Mouse (Mus musculus) urinary bladder, postnatal 36 days (tissue): ENCODE data around the gene Pknox1.
"Not testable (repeated sequence)": the region's sequence is repeated elsewhere in the genome, so short reads cannot be mapped to it uniquely, and the experiment has no call there.

Experiments
- DNase-seq, 2 experiments: peaks; one replicate each; pipeline ENCODE4 v3.0.0; 2022; ENCODE audit warnings: low spot score in 2 of 2, mixed read lengths in 1 of 2

Gene Pknox1

DNA sequence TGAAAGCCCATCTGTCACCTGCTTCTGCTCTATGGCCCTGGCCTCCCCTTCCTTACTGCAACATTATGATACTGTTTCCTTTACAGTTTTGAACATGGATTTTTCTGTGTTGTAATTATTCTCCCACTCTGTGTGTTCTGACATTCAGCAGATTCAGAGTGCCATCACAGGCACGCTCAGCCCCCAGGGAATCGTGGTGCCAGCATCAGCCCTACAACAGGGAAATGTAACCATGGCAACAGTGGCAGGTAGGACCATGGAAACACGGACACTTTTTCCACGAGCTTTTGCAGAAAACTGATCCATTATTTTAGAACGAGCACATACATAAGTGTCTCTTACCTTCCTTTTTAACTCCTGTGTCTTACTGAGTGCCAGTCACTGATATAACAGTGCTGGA, 30.5 kb downstream of the Pknox1 start:
- no peak for DNase-seq

DNA sequence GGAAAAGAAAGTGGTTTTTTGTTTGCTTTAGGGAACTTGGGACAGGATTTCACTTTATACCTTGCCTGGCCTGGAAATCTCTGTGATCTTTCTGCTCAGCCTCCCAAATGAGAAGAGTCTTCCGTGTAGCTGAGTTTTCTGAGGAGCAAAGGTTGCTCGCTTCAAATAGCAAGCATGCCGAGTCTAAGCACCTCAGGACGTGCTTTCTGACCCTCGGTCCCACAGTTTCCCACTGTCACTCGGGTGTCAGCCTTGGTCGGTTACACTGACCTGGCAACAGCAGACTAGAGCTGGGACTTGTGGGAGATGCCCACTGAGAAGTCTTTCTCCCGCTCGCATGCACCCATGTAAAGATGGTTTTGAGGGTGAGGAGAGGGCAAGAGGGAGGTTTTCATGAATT, 33.4 kb downstream of the Pknox1 start:
- no peak for DNase-seq

DNA sequence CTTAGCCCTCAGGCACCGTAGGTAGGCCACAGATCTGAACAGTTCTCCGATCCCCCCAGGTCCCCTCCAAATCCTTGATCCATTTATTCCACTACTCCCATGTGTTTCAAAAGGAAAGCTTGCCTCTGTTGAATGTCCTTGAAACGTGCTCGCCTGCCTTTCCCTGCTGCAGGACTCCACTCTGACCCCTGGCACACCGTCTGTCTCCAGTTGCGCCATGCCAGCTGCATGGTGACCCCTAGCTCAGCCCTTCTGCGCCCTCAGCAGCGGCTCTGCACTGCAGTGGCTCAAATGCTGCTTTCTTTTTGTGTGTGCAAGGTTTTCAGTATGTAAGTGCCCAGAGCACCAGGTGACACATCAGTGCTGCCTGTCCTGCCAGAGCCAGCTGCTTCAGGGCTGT, 34.1 kb downstream of the Pknox1 start:
- DNase-seq, result no peak

DNA sequence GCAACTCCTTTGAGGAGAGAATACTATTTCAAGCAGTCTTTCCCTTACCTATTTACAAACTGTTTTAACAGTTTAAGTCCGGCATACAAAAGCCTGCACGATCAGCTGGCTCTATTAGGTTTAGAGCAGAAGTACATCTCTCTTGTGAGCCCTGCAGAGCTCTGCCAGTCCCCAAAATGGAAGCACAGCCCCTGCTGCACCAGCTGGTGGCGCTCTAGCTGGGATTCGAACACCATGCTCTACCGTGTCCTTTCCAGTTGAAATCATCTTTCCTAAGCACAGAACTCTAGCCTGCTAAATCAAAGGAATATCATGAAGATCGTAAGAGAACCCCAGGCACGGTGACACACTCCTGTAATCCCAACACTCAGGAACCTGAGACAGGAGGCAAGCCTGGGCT, 41.9 kb downstream of the Pknox1 start:
- DNase-seq, result no peak

DNA sequence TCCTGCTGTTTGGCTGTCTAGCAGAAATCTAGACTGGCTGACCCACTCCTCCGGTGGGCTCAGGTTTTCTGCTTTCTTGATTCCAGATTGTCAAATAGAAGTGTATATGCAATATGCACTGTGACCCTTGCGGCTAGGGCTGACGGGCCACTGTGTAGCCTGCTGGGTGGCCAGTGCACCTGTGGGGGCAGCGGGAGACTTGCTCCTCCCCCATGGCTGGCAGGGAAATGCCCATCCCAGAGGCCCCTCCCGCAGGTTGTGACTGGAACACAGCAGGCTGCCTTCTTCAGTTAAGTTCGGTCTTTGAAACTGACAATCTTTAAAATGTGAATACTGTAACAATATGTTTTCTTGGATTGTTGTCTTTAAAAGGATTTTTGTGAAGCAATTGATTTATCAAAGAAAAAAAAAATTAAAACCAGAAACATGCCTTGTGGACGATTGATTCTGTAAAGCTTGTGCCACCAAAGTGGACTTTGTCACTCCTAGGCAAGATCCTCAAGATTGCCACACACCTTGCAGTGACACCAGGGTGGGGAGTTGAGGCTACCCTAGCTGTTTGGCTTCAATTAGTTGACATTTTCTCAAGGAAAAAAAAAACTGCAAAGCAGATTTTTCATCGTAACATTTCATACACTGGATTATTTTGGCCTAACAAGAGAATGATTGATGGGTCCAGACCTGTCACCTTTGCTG, 42.9 kb downstream of the Pknox1 start:
- DNase-seq, result no peak

DNA sequence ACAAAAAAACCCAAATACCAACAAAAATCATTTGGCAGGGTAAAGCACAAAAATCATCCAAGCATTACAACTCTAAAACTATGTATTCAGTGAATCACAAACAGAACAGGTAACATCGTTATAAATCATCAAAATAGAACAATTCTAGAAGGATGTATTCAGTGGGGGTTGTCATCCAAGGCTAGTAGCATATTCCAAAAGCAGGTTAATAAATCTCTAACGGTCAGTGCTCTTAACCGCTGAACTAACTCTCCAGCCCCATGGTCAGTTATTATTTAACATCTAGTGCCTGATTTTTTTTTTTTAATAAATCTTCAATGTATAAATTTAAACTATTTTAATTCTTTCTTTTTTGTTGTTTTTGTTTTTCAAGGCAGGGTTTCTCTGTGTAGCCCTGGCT, 44.6 kb downstream of the Pknox1 start:
- not testable (repeated sequence) for DNase-seq

DNA sequence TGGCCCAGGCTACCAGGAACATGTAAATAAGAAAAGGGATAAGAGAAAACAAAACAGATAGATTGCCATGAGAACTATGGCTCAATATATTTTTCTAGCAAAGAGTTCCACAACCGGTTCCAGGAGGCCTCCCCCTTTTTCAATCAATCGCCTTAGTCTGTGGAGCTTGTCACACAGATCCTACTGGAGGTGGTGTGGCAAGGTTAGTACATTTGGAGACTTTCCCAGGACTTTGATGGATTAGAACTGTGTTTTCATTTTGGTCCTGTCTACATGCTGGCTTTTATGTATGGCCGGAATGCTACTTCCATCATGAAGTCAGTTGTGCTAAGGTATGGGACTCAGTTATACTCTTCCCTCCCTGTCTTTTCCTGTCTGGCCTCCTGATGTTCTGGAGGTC, 45.4 kb downstream of the Pknox1 start:
- no peak for DNase-seq

DNA sequence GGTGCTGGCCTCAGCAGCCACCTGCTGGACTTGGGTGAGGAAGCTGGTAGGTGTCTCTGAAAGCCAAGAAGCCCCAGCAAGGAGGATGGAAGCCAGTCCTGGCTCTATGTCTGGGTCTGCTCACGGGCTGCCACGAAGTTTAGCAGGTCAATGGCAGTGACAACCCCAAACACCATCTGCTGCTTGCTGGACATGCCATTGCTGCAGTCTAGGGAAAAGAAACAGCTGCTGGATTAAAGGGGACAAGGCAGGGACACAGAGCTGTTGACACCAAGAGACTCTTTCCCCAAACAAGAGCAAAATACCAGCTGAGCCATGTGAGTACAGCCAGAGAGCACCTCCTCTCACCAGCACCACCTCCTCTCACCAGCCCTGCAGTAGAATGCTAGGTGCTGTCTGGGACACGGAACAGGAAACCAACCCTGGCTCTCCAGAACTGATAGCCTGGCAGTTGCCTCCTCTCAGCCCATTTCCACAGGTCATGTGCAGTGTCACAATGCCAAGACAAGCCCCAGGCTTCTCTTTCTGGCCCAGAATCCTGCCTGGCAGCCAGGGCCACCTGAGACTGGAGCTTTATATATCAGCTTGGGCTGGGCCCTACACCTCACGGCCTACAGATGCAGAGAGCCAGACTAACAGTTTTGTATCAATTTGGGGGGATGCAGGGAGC, 48.7 kb downstream of the Pknox1 start:
- DNase-seq, result no peak

DNA sequence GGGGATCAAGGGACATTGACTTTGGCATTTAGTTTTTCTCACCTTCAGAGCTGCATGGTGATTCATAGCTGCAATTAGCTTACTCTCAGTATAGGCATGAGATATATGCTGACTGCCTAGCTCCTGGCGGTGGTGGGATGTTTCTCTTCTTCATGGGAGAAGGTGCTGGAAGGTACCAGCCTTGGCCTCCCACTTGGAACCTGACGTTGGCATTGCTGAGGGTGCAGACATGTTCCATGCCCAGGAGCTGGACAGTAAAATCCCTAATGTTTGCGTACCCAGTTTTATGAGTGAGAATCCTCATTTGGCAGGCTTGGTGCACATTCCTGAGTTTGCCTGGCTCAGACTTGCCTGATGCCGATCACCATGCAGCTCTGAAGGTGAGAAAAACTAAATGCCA, 58.6 kb downstream of the Pknox1 start:
- no peak for DNase-seq

DNA sequence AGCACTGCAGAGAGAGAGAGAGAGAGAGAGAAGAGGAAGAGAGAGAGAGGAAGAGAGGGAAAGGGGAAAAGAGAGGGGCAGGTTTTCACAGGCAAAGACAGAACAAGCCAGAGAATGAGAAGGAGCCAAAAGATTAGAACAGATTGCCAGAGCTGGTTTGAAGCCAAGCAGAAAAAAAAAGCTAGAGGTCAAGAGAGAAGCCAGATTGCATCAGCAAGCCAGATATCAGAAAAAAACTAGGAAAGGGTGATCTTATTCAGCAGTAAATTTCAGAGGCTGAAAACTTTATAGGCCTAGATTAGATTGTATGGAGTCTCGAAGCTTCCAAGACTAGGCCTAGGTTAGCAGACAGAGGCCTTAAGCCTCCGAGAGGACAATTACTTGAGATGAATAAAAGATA, 63.4 kb downstream of the Pknox1 start:
- DNase-seq, result no peak

DNA sequence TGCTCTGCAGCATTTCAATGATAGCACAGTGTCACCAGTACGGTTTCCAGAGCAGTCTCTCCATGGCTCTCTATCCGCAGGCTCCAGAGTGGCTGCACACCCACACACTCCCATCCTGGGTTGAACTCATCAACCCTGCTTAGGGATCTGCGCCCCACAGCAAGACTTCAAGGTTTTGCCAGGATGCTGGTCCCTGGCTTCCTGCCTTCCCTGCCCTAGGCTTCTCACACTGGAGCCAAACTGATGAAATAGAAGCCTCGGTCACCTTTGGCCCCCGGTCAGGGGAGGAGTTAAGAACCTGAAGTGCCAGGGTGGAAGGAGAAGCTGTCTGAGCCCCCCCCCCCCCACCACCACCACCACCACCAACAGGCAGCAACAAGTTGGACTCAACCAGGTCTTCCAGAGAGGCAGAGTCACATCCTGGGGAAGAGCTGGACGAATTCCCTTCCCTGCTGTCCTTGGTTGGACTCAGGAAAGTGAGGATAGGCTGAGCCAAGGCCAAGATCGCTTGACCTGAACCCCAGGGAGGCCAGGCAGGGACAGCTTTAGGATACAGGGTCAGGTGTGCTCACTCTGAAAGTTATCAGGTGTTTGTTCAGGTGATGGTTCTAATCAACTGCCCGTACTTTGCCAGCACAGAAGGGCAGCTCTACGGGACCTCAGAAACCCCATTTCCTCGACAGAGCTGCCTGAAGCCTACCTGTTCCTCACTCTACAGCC, 66.7 kb downstream of the Pknox1 start:
- no peak for DNase-seq

DNA sequence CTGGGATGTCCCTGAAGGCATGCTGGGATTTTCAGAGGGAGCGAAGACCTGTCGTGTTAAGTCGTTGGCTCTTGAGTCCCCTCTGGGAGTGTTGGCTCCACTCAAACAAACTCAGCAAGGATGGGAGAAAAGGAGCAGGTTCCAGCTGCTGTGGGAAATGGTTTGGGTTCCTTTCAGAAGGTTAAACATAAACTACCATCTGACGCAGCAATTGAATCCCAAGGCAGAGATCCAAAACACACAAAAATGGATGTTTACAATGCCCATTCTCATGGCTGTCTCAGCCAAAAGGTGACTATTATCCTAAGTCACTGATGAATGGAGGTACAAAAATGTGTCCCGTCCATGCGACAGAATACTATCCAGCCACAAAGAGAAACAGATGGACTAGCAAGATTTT, 68.5 kb downstream of the Pknox1 start:
- no peak for DNase-seq

DNA sequence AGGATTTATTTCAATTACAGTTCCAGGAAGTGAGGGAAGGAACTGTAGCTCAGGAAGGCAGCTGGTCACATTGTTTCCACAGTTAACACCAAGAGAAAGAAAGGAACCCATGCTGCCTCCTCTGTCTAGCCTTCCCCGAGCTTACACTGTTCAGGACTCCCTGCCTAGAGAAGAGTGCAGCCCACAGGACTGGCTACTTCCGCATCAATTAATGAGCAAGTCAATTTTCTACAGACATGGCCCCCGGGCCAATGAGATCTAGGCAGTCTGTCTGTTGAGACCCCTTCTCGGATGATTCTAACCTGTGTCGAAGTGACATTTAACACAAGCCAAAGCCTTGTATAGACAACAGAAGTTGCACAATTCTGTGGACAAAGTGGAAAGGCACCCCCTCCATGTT, 70.4 kb downstream of the Pknox1 start:
- DNase-seq, result no peak

DNA sequence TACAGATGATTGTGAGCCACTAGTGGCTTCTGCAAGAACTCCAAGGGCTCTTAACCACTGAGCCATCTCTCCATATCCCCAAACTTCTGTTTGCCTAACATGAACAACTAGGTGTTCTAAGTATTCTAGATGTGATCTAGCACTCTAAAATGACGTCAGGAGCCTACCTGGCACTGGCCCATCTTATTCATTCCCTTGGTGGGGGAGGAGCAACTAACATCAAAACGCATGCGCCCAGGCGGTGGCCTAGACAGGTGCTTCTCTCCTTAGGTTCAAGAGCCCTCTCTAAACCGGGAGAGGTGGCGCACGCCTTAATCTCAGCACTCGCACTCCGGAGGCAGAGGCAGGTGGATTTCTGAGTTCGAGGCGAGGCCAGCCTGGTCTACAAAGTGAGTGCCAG, 71.2 kb downstream of the Pknox1 start:
- DNase-seq, result no peak

DNA sequence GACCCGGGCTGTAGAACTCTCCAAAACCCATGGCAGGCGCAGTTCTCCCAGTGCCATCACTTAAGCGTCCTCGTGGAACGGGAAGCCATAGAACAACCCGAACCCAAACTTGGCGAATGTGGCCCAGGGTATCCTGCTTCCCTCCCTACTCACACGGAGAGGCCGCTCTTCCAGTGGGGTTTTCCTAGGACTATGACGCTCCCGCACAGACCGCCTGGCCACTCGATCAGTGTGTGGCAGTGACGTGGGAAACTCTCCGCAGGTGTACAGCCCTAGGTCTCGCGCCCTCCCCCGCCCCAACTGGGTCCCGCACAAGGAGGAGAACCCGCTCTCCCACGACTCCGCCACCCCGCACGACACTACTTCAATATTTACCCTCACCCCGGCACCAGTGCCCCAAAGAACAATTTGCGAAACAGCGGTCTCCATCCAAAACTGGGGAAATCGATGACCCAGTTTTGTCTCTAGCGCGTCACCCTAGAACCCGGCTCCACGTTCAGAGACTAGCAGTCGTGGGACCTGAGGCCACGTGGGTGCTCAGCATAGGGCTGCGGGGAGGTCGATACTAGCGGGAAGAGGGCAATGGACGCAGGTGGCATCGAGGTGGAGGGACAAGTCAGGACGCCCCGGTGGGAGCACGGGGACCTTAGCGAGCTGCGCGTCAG, 71.9 kb downstream of the Pknox1 start:
- DNase-seq, result no peak

DNA sequence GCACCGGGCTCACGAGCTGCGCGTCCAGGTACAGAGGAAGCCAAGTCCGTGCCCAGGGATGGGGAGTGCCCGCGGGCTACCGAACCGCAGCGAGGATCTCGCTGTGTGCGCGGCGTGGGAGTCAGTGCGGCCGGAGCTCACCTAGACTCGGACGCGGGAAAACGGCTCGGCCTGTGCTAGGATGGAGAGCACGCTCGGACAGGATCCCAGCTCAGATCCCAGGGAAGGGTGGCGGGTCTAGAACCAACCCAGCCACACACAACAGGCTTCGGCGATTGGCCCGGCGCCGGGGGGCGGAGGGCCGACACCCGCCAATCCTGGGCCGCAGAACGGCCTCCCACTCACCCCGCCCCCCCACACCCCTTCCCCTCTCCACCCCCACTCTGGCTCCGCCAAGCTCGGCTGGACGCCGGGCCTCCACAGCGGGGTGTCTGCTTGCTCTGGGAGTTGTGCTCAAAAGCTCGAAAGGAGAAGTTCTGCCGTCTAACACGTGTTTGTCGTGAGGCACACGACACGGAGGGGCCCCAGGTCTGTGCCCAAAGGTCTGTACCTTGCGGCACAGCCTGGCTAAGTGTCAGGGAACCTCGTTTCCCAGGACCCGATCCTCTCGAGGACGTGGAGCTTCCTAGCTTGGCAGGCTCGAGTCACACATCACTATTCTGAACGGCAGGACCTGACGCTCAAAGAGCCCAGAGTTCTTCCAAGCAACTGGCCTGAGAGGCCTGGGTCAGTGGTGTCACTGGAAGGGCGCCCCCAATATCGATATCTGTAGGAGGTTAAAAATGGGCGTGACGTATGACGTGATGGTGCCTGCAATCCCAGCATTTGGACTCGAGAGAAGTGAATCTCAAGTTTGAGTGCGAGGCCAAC, 72.6 kb downstream of the Pknox1 start, which contains the start of gene Cbs:
Cbs (minus strand) TSS at position 297 of the 870 bp plus-strand sequence.
- peak; percentile 46 to 80 for DNase-seq

DNA sequence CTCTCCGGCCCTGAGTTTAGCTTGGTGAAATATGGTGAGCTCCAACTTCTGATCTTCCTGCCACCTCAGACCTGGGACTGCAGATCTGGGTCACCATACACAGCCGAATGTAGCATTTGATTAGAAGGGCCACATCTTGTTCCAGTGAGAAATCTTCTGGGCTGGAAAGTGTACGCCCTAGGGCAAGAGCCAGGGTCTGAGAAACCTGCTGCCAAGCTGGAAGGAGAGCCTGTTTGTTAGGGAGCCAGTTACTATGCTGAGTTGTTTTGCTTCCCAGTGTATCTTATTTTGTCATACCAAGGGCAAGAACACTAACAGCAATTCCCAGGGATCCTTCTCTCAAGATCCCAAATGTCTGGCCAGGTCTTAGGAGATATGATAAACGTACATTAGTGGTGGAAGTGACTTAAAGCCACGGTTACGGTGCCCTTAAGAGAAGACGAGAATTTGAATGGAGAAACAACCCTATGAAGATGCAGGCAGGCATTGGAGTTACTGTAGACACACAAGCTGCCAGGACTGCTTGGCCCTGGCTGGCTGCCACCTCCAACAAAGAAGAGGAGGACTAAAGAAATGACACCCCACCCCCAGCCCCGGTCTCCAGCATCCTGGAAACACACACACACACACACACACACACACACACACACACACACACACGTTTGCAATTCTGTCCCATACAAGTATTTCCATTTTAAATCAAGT, 73.5 kb downstream of the Pknox1 start:
- no peak for DNase-seq

DNA sequence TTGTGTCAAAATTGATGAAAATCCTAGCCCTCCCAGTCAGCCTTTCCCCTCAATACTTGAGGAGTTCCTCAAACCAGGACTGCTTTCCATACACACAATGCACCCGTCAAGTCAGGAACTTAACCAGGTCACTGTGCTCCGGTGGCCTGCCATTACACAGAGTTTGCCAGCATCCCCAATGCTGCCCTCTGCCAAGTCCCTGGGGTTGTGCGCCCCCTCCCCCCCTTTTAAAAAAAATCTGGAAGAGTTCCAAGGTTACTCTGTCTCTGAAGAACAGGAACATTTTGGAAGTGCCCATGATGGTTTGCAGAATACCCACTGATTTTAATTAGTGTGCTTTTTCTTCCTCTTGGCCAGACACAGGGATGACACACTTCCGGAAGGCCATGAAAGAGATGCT, 75.1 kb downstream of the Pknox1 start:
- DNase-seq, result no peak

DNA sequence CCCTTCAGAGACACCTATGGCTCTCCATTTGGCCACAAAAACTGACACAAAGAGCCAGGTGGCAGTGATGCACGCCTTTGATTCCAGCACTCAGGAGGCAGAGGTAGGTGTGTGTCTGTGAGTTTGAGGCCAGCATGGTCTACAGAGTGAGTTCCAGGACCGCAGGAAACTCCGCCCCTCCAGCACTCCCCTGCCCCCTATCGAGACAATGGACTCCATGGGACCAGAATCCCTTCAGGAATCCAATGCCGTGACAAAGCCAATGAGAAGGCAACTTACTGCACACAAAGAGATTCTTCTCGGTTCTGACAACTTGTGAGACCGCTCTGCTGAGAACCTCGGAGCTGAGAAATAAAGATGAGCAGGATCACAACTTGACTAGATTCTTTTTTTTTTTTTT, 77.8 kb downstream of the Pknox1 start:
- no peak for DNase-seq

DNA sequence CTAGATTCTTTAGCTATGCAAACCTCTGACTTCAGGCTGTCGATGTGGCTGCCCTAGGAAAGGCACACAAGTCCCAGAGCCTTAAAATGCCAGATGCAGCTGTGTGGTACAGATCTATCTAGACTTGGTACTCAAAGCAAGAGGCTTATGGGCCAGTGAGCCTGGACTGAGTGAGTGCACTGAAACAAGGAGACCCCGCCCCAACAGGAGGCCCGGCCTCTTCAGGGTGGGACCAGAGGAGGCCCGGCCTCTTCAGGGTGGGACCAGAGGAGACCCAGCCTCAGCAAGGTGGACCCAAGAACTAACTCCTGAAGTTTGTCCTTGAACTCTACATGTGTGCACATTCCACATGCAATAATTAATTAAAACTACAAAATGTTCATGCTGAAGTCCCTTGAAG, 78.4 kb downstream of the Pknox1 start:
- no peak for DNase-seq
